Mouse (Mus musculus) liver, adult 2 months (tissue): ENCODE data around the gene Hscb. TPM values are rescaled to one million over a fixed set of nuclear protein-coding genes. Genes with fewer than 3 reads are reported as not detected.
"Not testable (repeated sequence)": the region's sequence is repeated elsewhere in the genome, so short reads cannot be mapped to it uniquely, and the experiment has no call there.

ENCODE experiments used
- DNase-seq: peaks from one replicate; pipeline ENCODE4 v3.0.0-alpha.2; 2011; ENCODE audit warnings: low read depth, low spot score; ENCODE audit errors: extremely low read depth
- H3K27ac ChIP-seq: fragments of 200-500 bp; replicated peaks from 2 replicates; pipeline ENCODE4 v1.5.1; 2012; ENCODE audit warnings: low read depth, mild to moderate bottlenecking, control low read depth, inconsistent platforms, low read length; ENCODE audit not compliant: insufficient read depth
- H3K27me3 ChIP-seq: fragments of 200-500 bp; 2 replicates; pipeline ENCODE4 v1.6.1; 2012; ENCODE audit warnings: mild to moderate bottlenecking, moderate library complexity, low read length, inconsistent platforms; ENCODE audit not compliant: control insufficient read depth, insufficient read depth
- H3K36me3 ChIP-seq: fragments of 200-500 bp; 2 replicates; pipeline ENCODE4 v1.6.1; 2012; ENCODE audit warnings: low read length, inconsistent platforms; ENCODE audit not compliant: control insufficient read depth, insufficient read depth
- H3K4me1 ChIP-seq: fragments of 200-500 bp; 2 replicates; pipeline ENCODE4 v1.6.1; 2011; ENCODE audit warnings: low read length; ENCODE audit not compliant: control insufficient read depth, insufficient read depth
- H3K4me3 ChIP-seq: fragments of 200-500 bp; 2 replicates; pipeline ENCODE4 v1.5.1; 2011; ENCODE audit warnings: low read depth, mild to moderate bottlenecking, control low read depth, low read length, moderate library complexity; ENCODE audit not compliant: insufficient read depth
- H3K79me2 ChIP-seq: fragments of 200-500 bp; 2 replicates; pipeline ENCODE4 v1.6.1; 2012; ENCODE audit warnings: inconsistent platforms, mild to moderate bottlenecking, low read length, moderate library complexity; ENCODE audit not compliant: control insufficient read depth, insufficient read depth
- H3K9ac ChIP-seq: fragments of 200-500 bp; 2 replicates; pipeline ENCODE4 v1.6.1; 2012; ENCODE audit warnings: low read depth, mild to moderate bottlenecking, control low read depth, inconsistent platforms, low read length
- CTCF ChIP-seq: fragments of 200-500 bp; IDR thresholded peaks from 2 replicates; pipeline ENCODE4 v1.5.1; 2011; ENCODE audit warnings: low read depth, low read length, control low read depth
- POLR2A ChIP-seq: fragments of 200-500 bp; IDR thresholded peaks from 2 replicates; pipeline ENCODE4 v1.6.1; 2011; ENCODE audit warnings: low read length, control low read depth; ENCODE audit not compliant: insufficient read depth; ENCODE audit errors: extremely low read depth
- WGBS: fragments of 180-500 bp; shearing (Covaris S2); methylation state at CpG from one replicate; pipeline ENCODE4 v1.1.7; 2018; 5-methylcytosine and 5-hydroxymethylcytosine counted together
- polyA plus RNA-seq: library from polyadenylated mRNA; depleted of rRNA; stranded (reverse); fragments of >200 nt; gene quantifications from 2 replicates; pipeline ENCODE4 v1.2.3, GENCODE M21; 2012
- total RNA-seq: library from RNA; depleted of rRNA; stranded (reverse); fragments of >200 nt; gene quantifications from 2 replicates; pipeline ENCODE4 v1.2.3, GENCODE M21; 2014

Gene Hscb
- total and polyA plus RNA-seq, 2 experiments = 6.6 to 11.2 TPM

DNA sequence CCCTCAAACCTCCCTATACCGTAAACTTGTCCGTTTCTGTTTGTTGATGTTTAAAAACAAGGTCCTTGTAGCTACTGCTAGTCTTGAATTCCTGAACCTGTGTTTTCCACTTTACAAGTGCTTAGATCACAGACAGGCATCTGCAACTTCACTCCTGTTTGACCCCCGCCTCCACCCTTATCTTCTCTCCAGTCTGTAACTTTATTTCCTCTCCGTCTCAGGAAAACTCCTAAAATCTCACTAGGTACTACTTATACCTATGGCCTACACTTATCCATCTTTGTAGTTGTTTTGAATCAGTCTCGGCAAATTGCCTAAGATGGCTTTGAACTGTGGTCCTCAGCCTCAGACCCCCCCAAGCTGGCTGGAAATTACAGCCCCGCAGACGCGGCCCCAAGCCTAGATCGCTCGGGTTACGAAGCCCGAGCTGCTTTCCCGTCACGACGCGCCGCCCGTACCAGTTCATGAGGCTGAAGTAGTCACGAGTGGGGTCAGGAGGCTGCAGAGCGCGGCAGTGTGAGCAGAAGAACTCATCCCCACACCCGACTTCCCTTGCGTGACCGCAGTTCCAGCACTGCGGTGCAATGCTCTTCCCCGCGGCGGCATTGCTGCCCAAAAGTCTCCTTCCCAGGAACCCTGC, 419 bp downstream of the Hscb start:
- Histone ChIP-seq H3K27ac (peak overlapping the region; percentile 30), H3K79me2 (no peaks in the 10 kb centered on the region), H3K9ac (peak overlapping the region; percentile 79), H3K4me3 (peak overlapping the region; percentile 73), H3K27me3 (no peaks in the 10 kb centered on the region), H3K36me3 (no peaks in the 10 kb centered on the region), H3K4me1 (peaks cover 5% of the 10 kb centered on the region)
- WGBS = 8% methylated on average over 28 of the region's 28 CpGs
- no peak for DNase-seq
- TF ChIP-seq POLR2A (no peak; the same call in 1 of the 2 replicates), CTCF (no peak)

GRCm38 (mm10) chr5:110838016-110838415, 1.6 kb downstream of the Hscb start:
- H3K79me2 ChIP-seq, DNase-seq, H3K27me3 ChIP-seq, H3K36me3 ChIP-seq, H3K9ac ChIP-seq, H3K27ac ChIP-seq, H3K4me3 ChIP-seq, H3K4me1 ChIP-seq: not testable (repeated sequence)
- WGBS = 95% methylated on average over 5 of the region's 5 CpGs

DNA sequence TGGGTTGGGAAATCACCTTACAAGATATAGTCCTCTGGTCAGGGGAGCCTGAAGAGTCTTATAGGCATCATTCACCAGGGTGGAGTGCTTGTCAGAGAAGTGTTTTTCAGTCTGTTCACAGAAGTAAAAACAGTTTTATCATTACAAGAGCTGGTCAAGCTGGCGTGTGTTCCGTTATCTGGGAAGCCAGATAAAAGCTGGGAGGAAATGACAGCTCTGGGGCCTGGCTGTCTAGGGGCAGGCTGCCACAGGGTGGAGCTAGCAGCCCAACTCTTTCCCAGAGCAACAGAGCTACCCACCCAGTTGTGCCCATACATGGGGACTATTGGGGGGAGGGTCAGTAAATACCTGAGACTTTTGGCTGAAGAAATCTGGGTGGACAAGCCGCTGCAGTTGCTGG, 3.6 kb downstream of the Hscb start:
- H3K27ac ChIP-seq = no peak overlapping the region
- no peaks in the 10 kb centered on the region for H3K79me2 ChIP-seq
- 65% methylated on average over 3 of the region's 3 CpGs for WGBS
- peak; percentile 68 for TF ChIP-seq CTCF
- TF ChIP-seq POLR2A = no peak
- no peak overlapping the region for H3K9ac ChIP-seq
- H3K4me1 ChIP-seq = peaks cover 5% of the 10 kb centered on the region
- peaks cover 6% of the 10 kb centered on the region; the same call in 1 of the 2 replicates for H3K36me3 ChIP-seq
- DNase-seq = no peak
- H3K4me3 ChIP-seq = no peak overlapping the region
- H3K27me3 ChIP-seq = no peaks in the 10 kb centered on the region

DNA sequence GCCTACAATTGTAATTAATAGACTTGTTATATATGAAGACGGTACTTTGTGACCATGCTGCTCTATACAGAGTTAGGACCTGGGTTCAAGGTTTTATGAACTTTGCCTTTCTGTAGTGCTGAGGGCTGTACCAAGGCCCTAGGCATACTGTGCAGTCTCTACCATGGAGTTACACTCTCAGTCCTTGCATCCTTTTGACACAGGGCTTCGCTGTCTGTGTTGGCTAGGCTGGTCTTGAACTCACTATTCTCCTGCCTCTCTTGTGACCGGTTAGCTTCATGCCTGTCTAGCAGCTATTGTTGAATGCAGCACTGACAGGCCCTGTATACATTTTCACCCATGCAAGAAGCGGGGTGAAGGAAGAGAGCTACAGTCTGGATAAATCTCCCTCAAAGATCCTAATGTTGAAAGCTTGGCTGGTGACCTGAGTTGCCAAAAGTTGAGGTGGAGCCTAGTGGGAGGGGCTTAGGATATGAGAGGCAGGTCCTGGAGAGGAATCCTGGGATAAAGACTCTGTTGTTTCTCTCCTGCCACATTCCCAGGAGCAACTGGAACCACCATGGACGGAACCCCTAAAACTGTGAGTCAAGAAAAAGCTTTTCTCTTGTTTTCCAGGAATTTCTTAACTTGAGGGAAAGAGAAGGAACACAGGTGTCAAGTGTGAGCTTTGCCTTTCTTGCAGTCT, 8.4 kb downstream of the Hscb start:
- Histone ChIP-seq H3K9ac (no peak overlapping the region), H3K79me2 (no peaks in the 10 kb centered on the region), H3K27ac (no peak overlapping the region), H3K4me1 (no peaks in the 10 kb centered on the region), H3K27me3 (no peaks in the 10 kb centered on the region), H3K36me3 (peaks cover 12% of the 10 kb centered on the region), H3K4me3 (no peak overlapping the region)
- no peak for DNase-seq
- 93% methylated on average over 5 of the region's 5 CpGs for WGBS
- TF ChIP-seq POLR2A (no peak), CTCF (no peak)

DNA sequence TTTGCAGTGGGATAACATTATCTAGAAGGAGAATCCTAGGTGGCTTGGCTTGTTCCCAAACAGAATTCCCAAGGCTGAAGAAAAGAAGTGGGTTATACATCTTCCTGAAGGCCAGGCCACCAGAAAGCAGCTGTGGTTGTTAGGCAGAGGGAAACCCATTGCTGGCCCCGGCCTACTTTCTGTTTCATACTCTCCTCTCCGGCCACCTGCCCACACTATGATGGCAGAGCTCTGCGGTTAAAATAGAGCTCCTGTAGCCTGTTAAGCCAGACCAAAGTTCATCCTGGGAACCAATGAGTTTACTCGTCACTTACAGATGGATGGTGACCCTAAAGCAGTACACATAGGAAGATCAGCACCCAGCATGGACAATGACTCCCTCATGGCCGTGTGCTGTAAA, 12.0 kb downstream of the Hscb start:
- H3K27ac ChIP-seq = no peak overlapping the region
- H3K4me3 ChIP-seq = no peak overlapping the region
- H3K4me1 ChIP-seq = no peaks in the 10 kb centered on the region
- 84% methylated on average over 5 of the region's 5 CpGs for WGBS
- no peak for DNase-seq
- H3K27me3 ChIP-seq = no peaks in the 10 kb centered on the region
- H3K36me3 ChIP-seq = peaks cover 7% of the 10 kb centered on the region
- no peak overlapping the region for H3K9ac ChIP-seq
- H3K79me2 ChIP-seq = no peaks in the 10 kb centered on the region
- TF ChIP-seq CTCF (no peak), POLR2A (no peak)
